Mouse (Mus musculus) liver, embryonic 15.5 days (tissue): Measurements from ENCODE around the gene Lrrc66. TPM values are rescaled to one million over a fixed set of nuclear protein-coding genes. Genes with fewer than 3 reads are reported as not detected.

Source experiments
- ATAC-seq: fragments of 200-750 bp; cut with Nextera tagmentation; 2 replicates; pipeline ENCODE4 v1.8.0; 2017; ENCODE audit warnings: moderate number of reproducible peaks, mild to moderate bottlenecking, moderate library complexity; ENCODE audit not compliant: insufficient read depth
- H3K27ac ChIP-seq: fragments of 300-500 bp; sonication (generic); replicated peaks from 2 replicates; pipeline ENCODE4 v1.5.1; 2015; ENCODE audit warnings: mild to moderate bottlenecking, inconsistent platforms
- H3K27me3 ChIP-seq: fragments of 300-500 bp; sonication (generic); 2 replicates; pipeline ENCODE4 v1.6.1; 2015; ENCODE audit warnings: mild to moderate bottlenecking, inconsistent platforms
- H3K36me3 ChIP-seq: fragments of 300-500 bp; sonication (generic); replicated peaks from 2 replicates; pipeline ENCODE4 v1.6.1; 2015; ENCODE audit warnings: moderate library complexity, mild to moderate bottlenecking, inconsistent platforms
- H3K4me1 ChIP-seq: fragments of 300-500 bp; sonication (generic); replicated peaks from 2 replicates; pipeline ENCODE4 v1.6.1; 2015; ENCODE audit warnings: inconsistent platforms
- H3K4me2 ChIP-seq: fragments of 300-500 bp; sonication (generic); 2 replicates; pipeline ENCODE4 v1.6.1; 2015; ENCODE audit warnings: moderate library complexity, mild to moderate bottlenecking, inconsistent platforms
- H3K4me3 ChIP-seq: fragments of 300-500 bp; sonication (generic); replicated peaks from 2 replicates; pipeline ENCODE4 v1.5.1; 2015; ENCODE audit warnings: mild to moderate bottlenecking, inconsistent platforms
- H3K9ac ChIP-seq: fragments of 300-500 bp; sonication (generic); 2 replicates; pipeline ENCODE4 v1.6.1; 2015; ENCODE audit warnings: moderate library complexity, mild to moderate bottlenecking, inconsistent platforms
- H3K9me3 ChIP-seq: fragments of 300-500 bp; sonication (generic); replicated peaks from 2 replicates; pipeline ENCODE4 v1.6.1; 2016; ENCODE audit warnings: inconsistent platforms
- WGBS: fragments of 180-500 bp; shearing (Covaris S2); methylation state at CpG from one replicate; pipeline ENCODE4 v1.1.7; 2015; ENCODE audit warnings: mixed read lengths; ENCODE audit not compliant: insufficient replicate concordance; 5-methylcytosine and 5-hydroxymethylcytosine counted together
- polyA plus RNA-seq: library from polyadenylated mRNA; unstranded; fragments of >200 nt; fragmentation: Nextera tagmentation; extraction: Ambion mirVana; gene quantifications from 2 replicates; pipeline ENCODE4 v1.2.1, GENCODE M21; 2015

Lrrc66 gene
- polyA plus RNA-seq, 1 experiment from 2014 or later = 0.03 TPM

DNA sequence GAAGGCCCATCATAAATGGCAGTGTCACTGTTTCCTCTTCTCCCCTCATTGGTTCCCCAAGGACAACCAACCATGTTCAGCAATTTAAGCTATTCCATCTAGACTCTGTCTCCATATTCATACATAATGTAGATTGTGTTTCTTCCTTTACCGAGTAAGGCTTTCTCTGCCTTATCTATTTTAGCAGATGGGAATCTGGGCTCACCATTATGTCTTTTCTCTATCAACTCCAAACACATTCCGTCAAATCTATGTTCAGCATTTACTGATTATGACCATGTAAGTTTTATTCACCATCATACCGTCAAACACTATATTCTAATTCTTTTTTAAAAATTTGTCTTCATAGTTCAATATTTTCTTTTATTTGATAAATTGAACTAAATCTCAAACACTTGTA lies 8.7 kb upstream of the Lrrc66 start:
- Histone ChIP-seq H3K9me3 (no peaks in the 10 kb centered on the region), H3K4me3 (no peak overlapping the region), H3K27ac (no peak overlapping the region), H3K27me3 (peaks cover 8% of the 10 kb centered on the region), H3K4me2 (no peak overlapping the region), H3K9ac (no peak overlapping the region), H3K4me1 (no peaks in the 10 kb centered on the region), H3K36me3 (no peaks in the 10 kb centered on the region)
- no peak for ATAC-seq
- WGBS = 42% methylated on average over 3 of the region's 3 CpGs

DNA sequence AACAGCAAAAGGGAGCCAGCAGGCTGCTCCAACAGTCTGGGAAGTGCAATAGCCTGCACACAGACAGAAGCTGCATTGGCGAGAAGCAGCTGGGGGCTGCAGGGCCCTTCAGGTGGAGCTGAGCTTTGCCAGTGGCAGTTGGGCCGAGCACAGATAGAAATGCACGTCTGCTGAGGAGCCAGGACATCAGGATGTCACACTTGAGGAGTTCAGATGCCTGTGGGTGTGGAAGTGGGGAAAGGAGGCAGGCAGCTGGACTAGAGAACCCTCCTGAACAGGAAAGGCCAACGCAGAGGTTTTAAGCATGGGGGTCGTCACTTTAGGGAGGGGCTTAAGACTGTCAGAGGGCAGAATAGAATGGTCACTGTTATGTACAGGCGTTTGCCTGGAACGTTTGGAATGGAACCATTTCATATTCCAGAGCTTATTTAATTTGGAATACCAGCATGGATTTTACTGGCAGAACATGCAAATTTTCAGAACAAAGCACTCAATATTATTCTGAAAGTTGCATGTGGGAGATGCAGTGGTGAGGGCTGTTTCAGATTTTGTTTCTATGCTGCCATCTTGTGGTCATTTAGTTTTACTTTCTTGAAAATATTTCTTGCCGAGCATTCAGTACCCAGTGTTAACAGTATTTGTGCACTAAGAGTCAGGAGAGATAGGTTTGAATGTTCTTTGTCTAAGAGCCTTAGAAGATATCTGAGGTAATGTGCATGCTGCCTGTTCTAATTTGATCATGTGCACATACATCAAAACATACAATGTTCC lies 5.2 kb upstream of the Lrrc66 start:
- Histone ChIP-seq H3K4me3 (no peak overlapping the region), H3K4me2 (no peak overlapping the region), H3K36me3 (no peaks in the 10 kb centered on the region), H3K9me3 (no peaks in the 10 kb centered on the region), H3K9ac (no peak overlapping the region), H3K27ac (no peak overlapping the region), H3K4me1 (no peaks in the 10 kb centered on the region), H3K27me3 (no peaks in the 10 kb centered on the region)
- WGBS = 41% methylated on average over 8 of the region's 8 CpGs
- ATAC-seq = no peak

DNA sequence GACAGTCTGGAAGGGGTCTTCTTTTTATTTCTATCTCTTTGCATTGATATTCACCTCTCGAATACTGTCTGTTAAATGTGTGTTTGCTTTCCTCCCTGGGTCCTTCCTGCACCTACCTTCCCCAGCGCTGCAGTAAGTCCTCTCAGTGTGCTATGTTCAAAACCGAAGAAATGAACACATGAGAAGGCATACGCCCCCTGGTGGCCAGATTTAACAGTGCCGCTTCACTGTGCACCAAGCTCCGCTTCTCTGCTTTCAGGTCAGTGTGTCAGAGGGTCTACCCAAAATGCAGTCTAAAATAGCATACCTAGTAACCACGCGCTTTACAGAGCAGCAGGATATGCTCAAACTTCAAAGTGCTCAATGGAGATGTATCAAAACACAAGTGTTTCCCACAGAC lies 815 bp upstream of the Lrrc66 start:
- no peak for ATAC-seq
- no peaks in the 10 kb centered on the region for H3K4me1 ChIP-seq

DNA sequence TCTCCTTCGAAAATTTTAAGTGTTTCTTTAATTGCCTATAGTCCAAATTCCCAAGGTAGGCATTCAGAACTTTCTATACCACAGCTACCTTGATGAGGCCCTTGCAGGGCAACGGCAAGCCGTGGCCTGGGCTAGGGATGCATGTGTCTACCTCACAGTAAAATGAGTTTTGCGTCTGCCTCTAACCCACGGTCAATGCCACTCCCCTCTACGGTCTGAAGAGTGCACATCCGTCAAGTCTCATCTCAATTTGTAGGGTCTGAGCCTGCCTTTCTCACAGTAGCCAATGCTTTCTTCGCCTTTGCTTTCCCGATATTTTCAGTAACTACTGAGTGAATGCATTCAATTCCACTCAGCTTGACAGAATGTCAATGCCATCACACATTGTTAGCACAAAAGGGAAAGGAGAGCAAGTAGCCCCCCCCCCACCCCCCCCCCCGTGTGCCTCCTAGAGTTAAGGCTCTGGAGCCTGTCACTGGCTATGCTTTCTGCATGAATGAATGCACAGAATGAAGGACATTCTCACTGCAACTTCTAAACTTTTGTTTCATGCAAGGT lies 1.2 kb downstream of the Lrrc66 start:
- Histone ChIP-seq H3K27ac (no peak overlapping the region), H3K9ac (no peak overlapping the region), H3K4me2 (no peak overlapping the region), H3K9me3 (no peaks in the 10 kb centered on the region), H3K27me3 (no peaks in the 10 kb centered on the region), H3K36me3 (no peaks in the 10 kb centered on the region), H3K4me3 (no peak overlapping the region), H3K4me1 (no peaks in the 10 kb centered on the region)
- ATAC-seq = no peak
- WGBS = 45% methylated on average over 10 of the region's 10 CpGs

More for the DNA sequence above, 815 bp upstream of the Lrrc66 start:
- WGBS = 40% methylated on average over 8 of the region's 8 CpGs
- no peaks in the 10 kb centered on the region for H3K9me3 ChIP-seq
- no peaks in the 10 kb centered on the region for H3K36me3 ChIP-seq
- no peak overlapping the region for H3K4me2 ChIP-seq
- no peak overlapping the region for H3K27ac ChIP-seq
- H3K4me3 ChIP-seq = no peak overlapping the region
- no peaks in the 10 kb centered on the region for H3K27me3 ChIP-seq
- H3K9ac ChIP-seq = no peak overlapping the region

DNA sequence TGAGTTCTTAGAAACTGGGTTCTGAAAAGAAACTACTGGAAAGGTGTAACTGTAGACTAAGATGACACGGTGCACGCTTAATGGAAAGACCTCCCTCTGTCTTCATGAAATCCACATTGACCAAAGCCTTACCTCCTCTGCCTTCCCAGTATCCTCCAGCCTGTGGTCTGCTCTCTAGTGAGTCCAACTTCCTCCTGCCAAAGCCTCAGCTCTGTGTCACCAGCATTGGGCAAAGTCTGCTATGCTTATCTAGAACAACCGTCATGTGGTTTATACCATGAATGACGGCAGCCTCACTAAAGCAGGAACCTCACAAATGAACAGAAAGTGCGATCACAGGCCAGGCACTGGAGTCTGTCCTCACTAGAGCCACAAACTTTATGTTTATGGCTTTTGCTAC lies 2.2 kb downstream of the Lrrc66 start:
- Histone ChIP-seq H3K9me3 (no peaks in the 10 kb centered on the region), H3K4me3 (no peak overlapping the region), H3K27ac (no peak overlapping the region), H3K36me3 (no peaks in the 10 kb centered on the region), H3K4me1 (no peaks in the 10 kb centered on the region), H3K9ac (no peak overlapping the region), H3K27me3 (no peaks in the 10 kb centered on the region), H3K4me2 (no peak overlapping the region; the same call in 1 of the 2 replicates)
- ATAC-seq = no peak
- WGBS = 8% methylated on average over 5 of the region's 5 CpGs

DNA sequence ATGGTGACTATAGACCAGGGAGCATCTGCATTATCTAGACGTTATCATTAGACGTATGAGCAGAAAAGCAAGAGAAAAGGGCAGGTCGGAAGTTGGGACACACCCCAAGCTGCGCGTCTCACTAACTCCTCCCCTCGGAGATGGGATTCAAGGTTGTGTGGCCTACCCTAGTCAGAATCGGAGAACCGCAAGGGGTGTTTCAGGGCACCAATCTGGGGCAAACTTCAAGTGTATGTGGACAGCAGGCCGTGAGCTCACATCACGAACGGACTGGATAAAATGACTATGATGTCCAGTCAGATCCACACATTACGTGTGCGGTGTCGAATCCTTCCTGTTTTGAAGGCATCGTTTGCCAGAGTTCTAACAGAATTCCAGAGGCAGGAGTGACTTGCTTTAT lies 4.3 kb downstream of the Lrrc66 start:
- H3K9ac ChIP-seq = no peak overlapping the region
- H3K36me3 ChIP-seq = no peaks in the 10 kb centered on the region
- H3K4me2 ChIP-seq = no peak overlapping the region
- no peaks in the 10 kb centered on the region for H3K27me3 ChIP-seq
- H3K4me1 ChIP-seq = no peaks in the 10 kb centered on the region
- no peak overlapping the region for H3K27ac ChIP-seq
- H3K9me3 ChIP-seq = no peaks in the 10 kb centered on the region
- WGBS = 72% methylated on average over 15 of the region's 15 CpGs
- H3K4me3 ChIP-seq = no peak overlapping the region
- no peak for ATAC-seq

DNA sequence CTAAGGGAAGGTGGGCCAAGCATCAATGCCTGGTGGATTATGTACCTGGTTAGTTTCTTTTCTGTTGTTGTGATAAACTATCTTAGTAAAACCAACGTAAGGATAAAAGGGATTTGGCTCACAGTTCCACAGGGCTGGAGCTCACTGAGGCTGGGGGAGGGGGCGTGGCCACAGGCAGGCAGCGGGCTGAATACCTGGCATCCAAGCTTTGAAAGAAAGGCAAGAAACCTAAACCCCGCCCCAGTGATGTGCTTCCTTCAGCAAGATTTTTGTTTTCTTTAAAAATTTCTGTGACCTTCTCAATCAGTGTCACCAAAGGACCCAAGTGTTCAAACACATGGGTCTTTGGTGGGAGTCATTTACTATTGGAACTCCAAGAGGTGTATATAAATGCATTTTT lies 4.8 kb downstream of the Lrrc66 start:
- H3K9ac ChIP-seq = no peak overlapping the region
- H3K27me3 ChIP-seq = no peaks in the 10 kb centered on the region
- ATAC-seq = no peak
- no peaks in the 10 kb centered on the region for H3K36me3 ChIP-seq
- 63% methylated on average over 4 of the region's 4 CpGs for WGBS
- H3K4me2 ChIP-seq = no peak overlapping the region
- H3K4me1 ChIP-seq = no peaks in the 10 kb centered on the region
- H3K27ac ChIP-seq = no peak overlapping the region
- H3K4me3 ChIP-seq = no peak overlapping the region
- H3K9me3 ChIP-seq = no peaks in the 10 kb centered on the region

DNA sequence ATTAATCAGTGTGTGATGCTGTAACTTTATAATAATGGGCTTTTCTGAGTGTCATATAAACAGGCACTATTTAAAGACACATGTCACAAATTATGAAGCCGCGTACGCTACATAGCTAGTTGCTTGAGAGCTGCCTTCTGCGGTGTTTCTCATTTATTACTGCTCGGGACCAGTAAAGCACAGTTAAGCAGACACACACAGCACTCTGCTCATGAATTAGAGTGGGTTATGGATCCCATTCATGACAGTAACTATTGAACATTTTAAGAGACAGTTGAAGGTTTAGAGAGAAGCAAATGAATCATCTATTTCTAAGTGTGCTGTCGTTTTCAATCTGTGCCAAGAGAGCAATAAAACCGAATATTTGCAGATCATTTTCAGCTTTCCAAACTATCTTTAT lies 5.5 kb downstream of the Lrrc66 start:
- ATAC-seq = no peak
- WGBS = 82% methylated on average over 7 of the region's 7 CpGs

DNA sequence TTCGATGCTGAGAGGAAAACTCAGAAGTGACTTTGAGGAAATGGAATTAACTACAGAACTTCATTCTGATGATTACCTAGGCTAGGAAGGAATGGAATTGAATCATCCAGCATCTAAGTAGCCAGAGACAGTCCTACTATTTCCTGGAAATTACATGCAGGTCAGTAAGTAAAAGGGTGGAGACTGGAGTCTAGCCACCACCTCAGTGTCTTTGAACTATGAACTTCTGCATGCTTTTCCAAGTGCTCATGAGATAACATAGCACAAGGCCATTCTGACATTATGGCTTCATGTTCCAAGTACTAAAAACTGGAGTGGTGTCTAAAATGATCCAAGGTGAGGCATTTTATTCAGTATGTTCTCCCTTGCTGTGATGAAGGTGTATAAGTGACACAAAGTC lies 6.8 kb downstream of the Lrrc66 start:
- Histone ChIP-seq H3K4me2 (no peak overlapping the region), H3K4me3 (no peak overlapping the region), H3K27ac (no peak overlapping the region), H3K9me3 (no peaks in the 10 kb centered on the region), H3K27me3 (no peaks in the 10 kb centered on the region), H3K4me1 (no peaks in the 10 kb centered on the region), H3K36me3 (no peaks in the 10 kb centered on the region), H3K9ac (no peak overlapping the region)
- no peak for ATAC-seq
- 48% methylated on average over 1 of the region's 1 CpGs for WGBS

More for the DNA sequence above, 5.5 kb downstream of the Lrrc66 start:
- Histone ChIP-seq H3K27ac (no peak overlapping the region), H3K36me3 (no peaks in the 10 kb centered on the region), H3K4me2 (no peak overlapping the region), H3K4me1 (no peaks in the 10 kb centered on the region), H3K9ac (no peak overlapping the region), H3K9me3 (no peaks in the 10 kb centered on the region), H3K4me3 (no peak overlapping the region), H3K27me3 (no peaks in the 10 kb centered on the region)

DNA sequence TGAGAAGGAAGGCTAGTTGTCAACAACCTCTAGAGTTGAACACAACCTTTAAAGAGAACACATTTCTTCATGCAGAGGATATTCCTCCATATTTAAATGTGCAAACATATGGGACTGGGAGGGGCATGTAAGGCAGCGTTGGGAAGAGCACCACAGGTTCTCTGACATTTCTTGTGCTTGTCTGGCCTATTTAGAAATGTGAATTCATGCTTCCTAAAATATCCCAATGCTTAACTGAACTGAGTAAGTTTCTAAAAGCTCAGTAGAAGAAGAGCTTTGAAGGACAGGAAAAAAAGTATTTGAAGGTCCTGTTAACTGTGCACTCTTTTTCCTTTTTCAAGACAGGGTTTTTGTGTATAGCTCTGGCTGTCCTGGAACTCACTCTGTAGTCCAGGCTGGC lies 13.4 kb downstream of the Lrrc66 start:
- Histone ChIP-seq H3K9me3 (no peaks in the 10 kb centered on the region), H3K36me3 (no peaks in the 10 kb centered on the region), H3K27me3 (no peaks in the 10 kb centered on the region), H3K27ac (no peak overlapping the region), H3K4me3 (no peak overlapping the region), H3K4me1 (no peaks in the 10 kb centered on the region), H3K4me2 (no peak overlapping the region), H3K9ac (no peak overlapping the region)
- ATAC-seq = no peak
- WGBS = 56% methylated on average over 1 of the region's 1 CpGs

DNA sequence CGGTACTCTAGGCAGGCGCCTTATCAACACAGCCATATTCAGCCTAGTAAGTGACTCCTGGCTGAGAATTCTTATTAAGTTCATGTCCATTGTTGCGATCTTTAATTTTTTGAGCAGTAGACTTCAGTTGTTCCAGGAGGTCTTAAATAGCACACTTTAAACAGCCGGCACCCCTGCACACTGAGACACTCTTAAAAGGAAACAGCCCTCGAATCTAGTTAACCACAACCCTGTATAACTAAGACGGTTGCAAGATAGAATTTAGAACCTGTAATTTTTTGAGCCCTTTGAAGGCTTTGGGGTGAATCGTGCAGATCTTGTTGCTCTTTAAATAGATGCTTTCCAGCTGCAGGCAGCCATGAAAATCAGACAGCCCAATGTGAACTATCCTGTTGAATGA lies 17.1 kb downstream of the Lrrc66 start:
- Histone ChIP-seq H3K4me1 (no peaks in the 10 kb centered on the region), H3K4me2 (no peak overlapping the region), H3K27me3 (no peaks in the 10 kb centered on the region), H3K4me3 (no peak overlapping the region), H3K9ac (no peak overlapping the region), H3K36me3 (no peaks in the 10 kb centered on the region), H3K27ac (no peak overlapping the region), H3K9me3 (no peaks in the 10 kb centered on the region)
- 24% methylated on average over 7 of the region's 7 CpGs for WGBS
- no peak for ATAC-seq

DNA sequence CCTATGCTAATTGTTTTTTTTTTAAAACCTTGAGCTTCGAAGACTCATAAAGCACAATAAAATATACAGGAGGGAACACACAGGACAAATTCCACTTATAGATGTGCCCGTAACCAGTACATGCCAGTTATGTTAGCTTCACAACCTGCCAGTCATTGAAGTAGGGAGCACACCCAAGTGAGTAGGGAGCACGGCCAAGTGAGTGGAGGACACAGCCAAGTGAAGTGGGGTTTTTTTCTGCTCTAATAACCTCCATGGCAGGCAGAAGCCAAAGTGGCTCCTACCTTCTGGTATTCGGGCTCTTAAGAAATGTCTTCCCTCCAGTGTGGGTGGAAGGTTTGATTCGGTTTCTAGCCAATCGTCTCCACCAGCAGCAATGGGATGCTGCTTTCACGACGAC lies 19.0 kb downstream of the Lrrc66 start:
- no peaks in the 10 kb centered on the region for H3K36me3 ChIP-seq
- H3K4me2 ChIP-seq = no peak overlapping the region
- no peaks in the 10 kb centered on the region for H3K27me3 ChIP-seq
- WGBS = 68% methylated on average over 8 of the region's 8 CpGs
- no peak for ATAC-seq
- no peak overlapping the region for H3K27ac ChIP-seq
- no peak overlapping the region for H3K9ac ChIP-seq
- H3K9me3 ChIP-seq = no peaks in the 10 kb centered on the region
- H3K4me3 ChIP-seq = no peak overlapping the region
- H3K4me1 ChIP-seq = no peaks in the 10 kb centered on the region
